Mouse (Mus musculus) spleen, adult 2 months (tissue): ENCODE results near the gene Prpsap1.

Experiments
- CTCF ChIP-seq: fragments of 200-500 bp; IDR thresholded peaks from 2 replicates; pipeline ENCODE4 v1.5.1; 2011; ENCODE audit warnings: mild to moderate bottlenecking, inconsistent platforms; ENCODE audit not compliant: insufficient read depth, insufficient read length, insufficient replicate concordance; ENCODE audit errors: extremely low read depth
- POLR2A ChIP-seq: fragments of 200-500 bp; IDR thresholded peaks from 2 replicates; pipeline ENCODE4 v1.6.1; 2011; ENCODE audit warnings: low read depth, low read length, inconsistent platforms

DNA sequence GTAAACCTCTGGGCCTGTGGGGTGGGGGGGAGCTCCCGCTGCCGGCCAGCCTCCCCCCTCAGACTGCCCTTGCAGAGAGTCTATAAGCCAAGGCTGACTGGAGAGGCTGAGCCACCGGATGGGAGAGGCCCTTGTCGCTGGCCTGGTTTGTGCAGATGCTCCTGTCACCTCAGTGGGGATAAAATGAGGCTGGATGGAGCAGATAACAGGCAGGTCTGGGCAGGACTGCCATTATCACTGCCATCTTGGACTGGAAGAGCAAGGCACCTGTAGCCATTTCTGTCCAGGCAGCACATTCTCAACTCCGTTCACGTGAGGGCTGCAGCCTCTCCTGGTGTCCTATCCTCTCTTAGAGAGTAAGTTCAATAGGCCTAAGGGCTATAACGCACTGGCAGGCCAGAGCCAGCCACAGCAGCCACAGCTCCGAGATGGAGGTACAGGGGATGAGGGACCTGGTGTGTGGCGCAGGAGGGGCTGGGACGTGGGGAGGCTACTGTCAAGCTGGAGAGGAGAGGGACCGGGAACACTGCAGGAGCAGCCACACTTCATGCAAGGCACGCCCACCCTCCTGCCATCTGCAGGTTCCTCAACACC is 44.2 kb upstream of the Prpsap1 start:
- TF ChIP-seq POLR2A (no peak), CTCF (no peak)
